Mouse (Mus musculus): ENCODE results near the gene 4930539E08Rik. TPM values are rescaled to one million over a fixed set of nuclear protein-coding genes. Genes with fewer than 3 reads are reported as not detected.

4930539E08Rik gene
- polyA plus RNA-seq, 1 experiment from 2014 or later, result 0.37 TPM

- no peak overlapping the region for H3K4me2 ChIP-seq
- ATAC-seq (ENCODE audit: insufficient read depth), result no peak
- peak; percentile 55 for DNase-seq
- peaks cover 7% of the 10 kb centered on the region; the same call in 1 of the 2 replicates for H3K9me3 ChIP-seq (ENCODE audit: low read depth, low read length)
- H3K27me3 ChIP-seq (ENCODE audit: insufficient read depth, low read length), result no peaks in the 10 kb centered on the region
- H3K27ac ChIP-seq (ENCODE audit: low read depth), result no peak overlapping the region
- H3K4me3 ChIP-seq (ENCODE audit: low read depth, low read length), result no peak overlapping the region
- no peaks in the 10 kb centered on the region for H3K4me1 ChIP-seq (ENCODE audit: insufficient read depth)
- H3K9ac ChIP-seq, result no peak overlapping the region
- WGBS, result 67% methylated on average over 9 of the region's 9 CpGs
- TF ChIP-seq CTCF (IDR thresholded peaks at IDR 0.05; ENCODE audit: low read depth), result peak; percentile 47
- H3K36me3 ChIP-seq (ENCODE audit: insufficient read depth), result no peaks in the 10 kb centered on the region
These were observed 59.8 kb downstream of the 4930539E08Rik start for GRCm38 (mm10) chr17:28855166-28855885.

GRCm38 (mm10) chr17:28854377-28854776 lies 60.7 kb downstream of the 4930539E08Rik start:
- H3K27ac ChIP-seq (ENCODE audit: low read depth), result no peak overlapping the region
- 81% methylated on average over 7 of the region's 7 CpGs for WGBS

GRCm38 (mm10) chr17:28850511-28850910 lies 64.6 kb downstream of the 4930539E08Rik start:
- no peak overlapping the region for H3K27ac ChIP-seq (ENCODE audit: low read depth)
- WGBS, result 84% methylated on average over 5 of the region's 5 CpGs
- H3K9ac ChIP-seq, result no peak overlapping the region
- H3K4me3 ChIP-seq (ENCODE audit: low read depth, low read length), result no peak overlapping the region
- H3K27me3 ChIP-seq (ENCODE audit: insufficient read depth, low read length), result no peaks in the 10 kb centered on the region
- no peak overlapping the region for H3K4me2 ChIP-seq
- no peaks in the 10 kb centered on the region for H3K9me3 ChIP-seq (ENCODE audit: low read depth, low read length)
- TF ChIP-seq CTCF (IDR thresholded peaks at IDR 0.05; ENCODE audit: low read depth), result no peak
- DNase-seq (no peak), ATAC-seq (ENCODE audit: insufficient read depth) (no peak)
- no peaks in the 10 kb centered on the region for H3K36me3 ChIP-seq (ENCODE audit: insufficient read depth)
- H3K4me1 ChIP-seq (ENCODE audit: insufficient read depth), result no peaks in the 10 kb centered on the region

More at GRCm38 (mm10) chr17:28854377-28854776, 60.7 kb downstream of the 4930539E08Rik start:
- no peak overlapping the region for H3K4me3 ChIP-seq (ENCODE audit: low read depth, low read length)
- DNase-seq, result no peak
- H3K4me1 ChIP-seq (ENCODE audit: insufficient read depth), result no peaks in the 10 kb centered on the region
- TF ChIP-seq CTCF (IDR thresholded peaks at IDR 0.05; ENCODE audit: low read depth), result no peak
- no peak overlapping the region for H3K9ac ChIP-seq
- no peaks in the 10 kb centered on the region for H3K36me3 ChIP-seq (ENCODE audit: insufficient read depth)
- peaks cover 7% of the 10 kb centered on the region; the same call in 1 of the 2 replicates for H3K9me3 ChIP-seq (ENCODE audit: low read depth, low read length)
- no peaks in the 10 kb centered on the region for H3K27me3 ChIP-seq (ENCODE audit: insufficient read depth, low read length)
- H3K4me2 ChIP-seq, result no peak overlapping the region
- no peak for ATAC-seq (ENCODE audit: insufficient read depth)

GRCm38 (mm10) chr17:28846974-28847617 lies 68.0 kb downstream of the 4930539E08Rik start:
- Histone ChIP-seq H3K27ac (ENCODE audit: low read depth) (no peak overlapping the region; the same call in 1 of the 2 replicates), H3K4me1 (ENCODE audit: insufficient read depth) (no peaks in the 10 kb centered on the region), H3K4me2 (no peak overlapping the region), H3K9me3 (ENCODE audit: low read depth, low read length) (no peaks in the 10 kb centered on the region), H3K9ac (no peak overlapping the region), H3K4me3 (ENCODE audit: low read depth, low read length) (no peak overlapping the region), H3K27me3 (ENCODE audit: insufficient read depth, low read length) (no peaks in the 10 kb centered on the region), H3K36me3 (ENCODE audit: insufficient read depth) (no peaks in the 10 kb centered on the region)
- DNase-seq (no peak), ATAC-seq (ENCODE audit: insufficient read depth) (0 out of 2 replicates have a peak, but pooled peaks have one; percentile 47)
- TF ChIP-seq CTCF (IDR thresholded peaks at IDR 0.05; ENCODE audit: low read depth), result no peak
- WGBS, result 22% methylated on average over 11 of the region's 11 CpGs

Other genes starting within 250 kb of the 4930539E08Rik start
- 0.33 and 0.49 TPM in 2 replicates for gene Slc26a8, start 225.1 kb downstream of the 4930539E08Rik start, polyA plus RNA-seq (2014; fragmentation: Nextera tagmentation; extraction: Ambion mirVana)
- 76.1 and 77.4 TPM in 2 replicates for gene Mapk14, start 224.0 kb downstream of the 4930539E08Rik start, polyA plus RNA-seq (2014; fragmentation: Nextera tagmentation; extraction: Ambion mirVana)
- 3.1 and 5.2 TPM in 2 replicates for gene AC170998.1, start 189.2 kb downstream of the 4930539E08Rik start, polyA plus RNA-seq (2014; fragmentation: Nextera tagmentation; extraction: Ambion mirVana)
- gene Mapk13, start 146.0 kb downstream of the 4930539E08Rik start, polyA plus RNA-seq (2014; fragmentation: Nextera tagmentation; extraction: Ambion mirVana), result 53.7 and 61.0 TPM in 2 replicates
- 10.0 and 12.5 TPM in 2 replicates for gene Brpf3, start 114.2 kb downstream of the 4930539E08Rik start, polyA plus RNA-seq (2014; fragmentation: Nextera tagmentation; extraction: Ambion mirVana)
- 0.05 TPM in 1 of 2 replicates, not detected in the other for gene Pnpla1, start 56.9 kb downstream of the 4930539E08Rik start, polyA plus RNA-seq (2014; fragmentation: Nextera tagmentation; extraction: Ambion mirVana)
- 0.19 and 0.82 TPM in 2 replicates for gene Pxt1, start 28.5 kb upstream of the 4930539E08Rik start, polyA plus RNA-seq (2014; fragmentation: Nextera tagmentation; extraction: Ambion mirVana)
- gene Kctd20, start 36.6 kb upstream of the 4930539E08Rik start, polyA plus RNA-seq (2014; fragmentation: Nextera tagmentation; extraction: Ambion mirVana), result 89.4 and 91.5 TPM in 2 replicates
- 103 and 104 TPM in 2 replicates for gene Stk38, start 92.7 kb upstream of the 4930539E08Rik start, polyA plus RNA-seq (2014; fragmentation: Nextera tagmentation; extraction: Ambion mirVana)
- 716 and 730 TPM in 2 replicates for gene Srsf3, start 117.3 kb upstream of the 4930539E08Rik start, polyA plus RNA-seq (2014; fragmentation: Nextera tagmentation; extraction: Ambion mirVana)
- gene Cdkn1a, start 175.7 kb upstream of the 4930539E08Rik start, polyA plus RNA-seq (2014; fragmentation: Nextera tagmentation; extraction: Ambion mirVana), result 12.4 and 13.6 TPM in 2 replicates
- 0.46 and 1.1 TPM in 2 replicates for gene Rab44, start 198.8 kb upstream of the 4930539E08Rik start, polyA plus RNA-seq (2014; fragmentation: Nextera tagmentation; extraction: Ambion mirVana)